ENCODE assay signal across 20 mouse cellular contexts in genomic region chr12:28913099-28913498, GRCm38 (mm10).
DNase-seq lines count a peak whose midpoint lies in the region; ATAC-seq lines count a peak whose summit lies in the region.
"Had no signal": no experiment of that assay in that cellular context is flagged by ENCODE, and none has a peak within 500 bp of the region (broad histone marks: within the 10 kb centered on the region; RNA-seq: fewer than 3 reads in every experiment).

No protein-coding gene starts in this region.

- no peaks in the 10 kb centered on the region for H3K9me3 ChIP-seq in kidney, embryonic 15.5 days (replicated peaks)
- no peaks in the 10 kb centered on the region for H3K9me3 ChIP-seq in hindbrain, embryonic 14.5 days (ENCODE audit: control insufficient read depth, low read length)
- H3K9me3 ChIP-seq in hindbrain, embryonic 15.5 days: no peaks in the 10 kb centered on the region
- H3K9me3 ChIP-seq in midbrain, embryonic 16.5 days (replicated peaks; ENCODE audit: control insufficient read depth, low read length, poor library complexity, severe bottlenecking): no peaks in the 10 kb centered on the region
- H3K9me3 ChIP-seq: forebrain, embryonic 13.5 days; heart, embryonic 10.5 days; intestine, embryonic 15.5 days had no signal

- H3K27ac ChIP-seq in kidney, embryonic 15.5 days: no peak overlapping the region
- H3K27ac ChIP-seq in hindbrain, embryonic 14.5 days: peak overlapping the region; percentile 55
- H3K27ac ChIP-seq in hindbrain, embryonic 15.5 days (replicated peaks): peak overlapping the region; percentile 65
- H3K27ac ChIP-seq in midbrain, embryonic 16.5 days (ENCODE audit: low read length): peak overlapping the region; percentile 74
- H3K27ac ChIP-seq: heart, embryonic 10.5 days; intestine, embryonic 15.5 days; liver, embryonic 14.5 days had no signal

- peaks cover 7% of the 10 kb centered on the region; the same call in 1 of the 2 replicates for H3K4me1 ChIP-seq in kidney, embryonic 15.5 days
- peaks cover 18% of the 10 kb centered on the region for H3K4me1 ChIP-seq in hindbrain, embryonic 14.5 days (replicated peaks; ENCODE audit: control insufficient read depth, insufficient read depth, low read length)
- peaks cover 27% of the 10 kb centered on the region for H3K4me1 ChIP-seq in hindbrain, embryonic 15.5 days (replicated peaks)
- H3K4me1 ChIP-seq in midbrain, embryonic 16.5 days (ENCODE audit: control insufficient read depth, insufficient read depth, low read length): peaks cover 20% of the 10 kb centered on the region
- H3K4me1 ChIP-seq: intestine, embryonic 15.5 days had no signal

- H3K27me3 ChIP-seq in kidney, embryonic 15.5 days: no peaks in the 10 kb centered on the region
- no peaks in the 10 kb centered on the region for H3K27me3 ChIP-seq in hindbrain, embryonic 14.5 days (ENCODE audit: control insufficient read depth, insufficient read depth, low read length)
- no peaks in the 10 kb centered on the region for H3K27me3 ChIP-seq in hindbrain, embryonic 15.5 days
- no peaks in the 10 kb centered on the region for H3K27me3 ChIP-seq in midbrain, embryonic 16.5 days (ENCODE audit: control insufficient read depth, insufficient read depth, low read depth, low read length)
- H3K27me3 ChIP-seq: forebrain, embryonic 13.5 days; intestine, embryonic 15.5 days had no signal

- no peak overlapping the region for H3K9ac ChIP-seq in kidney, embryonic 15.5 days
- no peak overlapping the region for H3K9ac ChIP-seq in hindbrain, embryonic 14.5 days
- H3K9ac ChIP-seq in hindbrain, embryonic 15.5 days: no peak overlapping the region
- H3K9ac ChIP-seq in midbrain, embryonic 16.5 days (ENCODE audit: low read depth, low read length): no peak overlapping the region
- H3K9ac ChIP-seq: forebrain, embryonic 13.5 days; intestine, embryonic 15.5 days; liver, embryonic 14.5 days; lung, embryonic 14.5 days had no signal

- H3K4me3 ChIP-seq in kidney, embryonic 15.5 days (replicated peaks): no peak overlapping the region
- H3K4me3 ChIP-seq in hindbrain, embryonic 14.5 days (replicated peaks; ENCODE audit: low read length): no peak overlapping the region
- H3K4me3 ChIP-seq in hindbrain, embryonic 15.5 days: no peak overlapping the region
- H3K4me3 ChIP-seq in midbrain, embryonic 16.5 days (ENCODE audit: low read depth, low read length): no peak overlapping the region
- H3K4me3 ChIP-seq: forebrain, embryonic 13.5 days; heart, embryonic 10.5 days; intestine, embryonic 15.5 days had no signal

- no peaks in the 10 kb centered on the region for H3K36me3 ChIP-seq in kidney, embryonic 15.5 days
- no peaks in the 10 kb centered on the region for H3K36me3 ChIP-seq in hindbrain, embryonic 14.5 days (replicated peaks; ENCODE audit: control insufficient read depth, insufficient read depth)
- no peaks in the 10 kb centered on the region for H3K36me3 ChIP-seq in hindbrain, embryonic 15.5 days
- H3K36me3 ChIP-seq in midbrain, embryonic 16.5 days (ENCODE audit: control insufficient read depth, insufficient read depth, low read length): no peaks in the 10 kb centered on the region
- H3K36me3 ChIP-seq: heart, embryonic 10.5 days; intestine, embryonic 15.5 days had no signal

- DNase-seq in kidney, postnatal 4 days: no peak
- DNase-seq in hindbrain, embryonic 14.5 days (ENCODE audit: low spot score): no peak
- no peak for DNase-seq in adrenal gland, adult 18-20 months (ENCODE audit: low spot score in 2 of 2)
- DNase-seq in embryo, embryonic 9.5 days (ENCODE audit: extremely low spot score): no peak
- DNase-seq: cerebellum, adult 2 months; cerebellum, postnatal 36 days; heart, postnatal 4 days; kidney, adult 8-10 months; lung, postnatal 4 days; right cerebral cortex, adult 18-20 months; right cerebral cortex, postnatal 4 days; thymus, postnatal 25 days had no signal

- ATAC-seq in kidney, embryonic 15.5 days (replicated peaks; ENCODE audit: low FRiP score): no peak
- no peak for ATAC-seq in hindbrain, embryonic 14.5 days (ENCODE audit: low FRiP score)
- no peak for ATAC-seq in hindbrain, embryonic 15.5 days (ENCODE audit: low FRiP score, low read depth)
- ATAC-seq in midbrain, embryonic 16.5 days: no peak
- ATAC-seq: forebrain, embryonic 13.5 days; intestine, embryonic 15.5 days had no signal

- peak overlapping the region; percentile 29; the same call in 1 of the 2 replicates for H3K4me2 ChIP-seq in kidney, embryonic 15.5 days
- H3K4me2 ChIP-seq in hindbrain, embryonic 14.5 days (replicated peaks): no peak overlapping the region
- no peak overlapping the region for H3K4me2 ChIP-seq in hindbrain, embryonic 15.5 days
- H3K4me2 ChIP-seq in midbrain, embryonic 16.5 days (ENCODE audit: low read length): no peak overlapping the region
- H3K4me2 ChIP-seq: forebrain, embryonic 13.5 days; intestine, embryonic 15.5 days; lung, embryonic 14.5 days had no signal

- 54% methylated on average over 3 of the region's 3 CpGs for WGBS in kidney, embryonic 15.5 days
- WGBS in hindbrain, embryonic 14.5 days: 62% methylated on average over 3 of the region's 3 CpGs
- WGBS in hindbrain, embryonic 15.5 days: 56% methylated on average over 3 of the region's 3 CpGs
- WGBS in midbrain, embryonic 16.5 days: 63% methylated on average over 3 of the region's 3 CpGs
